Mouse (Mus musculus): ENCODE measurements around the gene Ap1ar.

DNA sequence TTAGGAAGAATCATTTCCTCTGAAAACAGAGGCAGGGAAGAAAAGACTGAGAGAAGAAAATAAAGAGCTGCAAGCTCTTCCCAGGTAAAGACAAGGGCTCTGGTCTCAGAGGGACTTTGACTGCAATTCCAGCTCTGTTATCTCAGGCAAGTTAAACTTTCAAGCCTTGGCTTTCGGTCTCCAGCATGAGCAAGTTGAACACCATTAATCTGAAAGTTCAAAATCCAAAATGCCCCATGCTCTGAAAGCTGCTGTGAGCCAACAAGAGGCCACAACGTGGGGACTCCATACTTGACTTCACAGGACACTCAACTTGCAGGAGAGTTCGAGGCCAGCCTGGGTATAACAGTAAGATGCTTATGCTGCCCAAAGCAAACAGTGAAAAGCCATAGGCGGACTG lies 3.3 kb downstream of the Ap1ar start:
- TF ChIP-seq GATA1 (IDR thresholded peaks at IDR 0.05; ENCODE audit: borderline replicate concordance, low read length) = no peak
- no peak for TF ChIP-seq CTCF (IDR thresholded peaks at IDR 0.05; ENCODE audit: low read depth, low read length)
- no peak for TF ChIP-seq TAL1 (conservative IDR thresholded peaks at IDR 0.05; ENCODE audit: low read depth, low read length)
- no peak for TF ChIP-seq POLR2AphosphoS5 (IDR thresholded peaks at IDR 0.05; ENCODE audit: insufficient replicate concordance, low read depth, low read length)
- TF ChIP-seq GATA2 (IDR thresholded peaks at IDR 0.05; ENCODE audit: borderline replicate concordance, low read depth, low read length) = no peak
